Mouse (Mus musculus) urinary bladder, postnatal 14 days (tissue): Measurements from ENCODE around the gene Olfr1047.
"Not testable (repeated sequence)": the region's sequence is repeated elsewhere in the genome, so short reads cannot be mapped to it uniquely, and the experiment has no call there.

Experiments used
- DNase-seq: peaks from one replicate; pipeline ENCODE4 v3.0.0; 2021; ENCODE audit warnings: low spot score

The Olfr1047 gene

DNA sequence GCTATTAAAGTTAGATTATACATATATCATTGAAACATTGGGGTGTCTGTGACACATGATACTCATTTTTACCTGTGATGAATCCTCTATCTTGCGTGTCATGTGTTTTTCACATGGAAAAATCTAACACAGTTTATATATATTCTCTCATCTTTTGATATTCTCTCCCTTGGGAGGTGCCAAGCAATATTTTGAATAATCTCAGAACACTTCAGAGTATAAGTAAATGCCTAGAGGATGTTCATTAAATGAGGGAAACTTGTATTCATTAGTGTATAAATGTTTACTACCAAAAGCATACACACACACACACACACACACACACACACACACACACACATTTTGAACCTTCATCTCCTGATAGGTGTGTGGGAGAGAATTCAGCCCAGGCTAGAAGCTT is at the start of gene Olfr1047:
TSS of gene Olfr1047 (minus strand) at position 101 of the 400 bp plus-strand sequence.
- no peak for DNase-seq

DNA sequence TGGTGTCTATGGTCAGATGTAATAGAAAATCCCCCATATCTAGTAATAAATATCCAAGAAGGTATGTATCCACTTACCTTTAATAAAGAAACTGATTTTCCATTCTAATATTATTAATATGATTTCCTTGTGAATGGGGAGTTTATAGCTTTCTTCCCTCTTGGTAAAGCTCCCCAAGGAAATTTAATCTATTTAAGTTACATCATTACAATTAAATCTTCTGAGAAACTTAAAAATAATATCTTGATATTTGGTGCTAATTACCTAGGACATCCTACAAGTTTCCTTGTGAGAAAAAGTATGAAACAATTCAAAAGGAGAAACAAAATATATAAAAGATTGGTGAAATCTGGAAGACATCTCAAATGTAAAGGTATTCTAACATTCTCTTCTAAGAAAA is 47.8 kb upstream of the Olfr1047 start, which contains the start of gene Olfr1051:
TSS of gene Olfr1051 (minus strand) at position 101 of the 400 bp plus-strand sequence.
- DNase-seq, result not testable (repeated sequence)

DNA sequence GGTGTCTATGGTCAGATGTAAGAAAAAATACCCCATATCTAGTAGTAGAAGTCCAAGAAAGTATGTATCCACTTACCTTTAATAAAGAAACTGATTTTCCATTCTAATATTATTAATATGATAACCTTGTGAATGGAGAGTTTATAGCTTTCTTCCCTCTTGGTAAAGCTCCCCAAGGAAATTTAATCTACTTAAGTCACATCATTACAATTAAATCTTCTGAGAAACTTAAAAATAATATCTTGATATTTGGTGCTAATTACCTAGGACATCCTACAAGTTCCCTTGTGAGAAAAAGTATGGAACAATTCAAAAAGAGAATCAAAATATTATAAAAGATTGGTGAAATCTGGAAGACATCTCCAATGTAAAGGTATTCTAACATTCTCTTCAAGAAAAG is 27.0 kb upstream of the Olfr1047 start, which contains the start of gene Olfr1049:
TSS of gene Olfr1049 (minus strand) at position 101 of the 400 bp plus-strand sequence.
- DNase-seq, result not testable (repeated sequence)

DNA sequence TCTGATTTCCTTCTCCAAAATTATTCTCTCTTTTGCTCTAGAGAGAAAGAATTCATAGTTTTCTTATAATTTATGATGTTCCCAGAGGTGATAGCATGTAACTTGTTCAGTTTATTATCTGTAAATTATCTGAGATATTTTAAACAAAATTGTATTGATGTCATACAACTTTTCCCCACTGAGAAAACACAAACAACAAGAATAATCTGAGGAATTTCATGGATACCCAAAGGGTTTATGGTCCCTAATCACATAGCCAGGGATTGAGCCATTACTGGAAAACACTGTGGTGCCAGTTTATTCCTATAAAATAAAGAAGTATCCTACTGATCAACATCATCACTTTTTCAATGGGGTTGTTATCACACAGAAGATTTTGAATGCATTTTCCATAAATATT is 9.0 kb upstream of the Olfr1047 start, which contains the start of gene Olfr1048:
TSS of gene Olfr1048 (minus strand) at position 101 of the 400 bp plus-strand sequence.
- no peak for DNase-seq

DNA sequence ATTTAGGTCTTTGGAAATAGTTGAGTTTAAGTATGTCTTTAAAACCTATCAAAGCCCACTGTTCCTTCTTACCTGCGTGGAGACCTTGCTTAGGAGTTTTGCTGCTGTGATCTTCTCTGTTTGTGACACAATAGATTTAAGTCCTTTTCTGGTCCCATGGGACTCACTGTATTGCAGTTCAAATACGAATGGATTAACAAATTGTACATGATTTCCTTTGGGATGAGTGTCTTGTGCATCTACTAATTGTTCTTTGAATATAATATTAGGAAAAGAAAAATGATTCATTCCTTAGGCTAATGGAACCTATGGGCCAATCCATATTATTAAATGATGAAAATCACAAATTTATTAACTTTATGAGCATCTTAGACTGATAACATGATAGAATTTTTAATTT is 12.0 kb downstream of the Olfr1047 start, which contains the start of gene Olfr1046:
TSS of gene Olfr1046 (minus strand) at position 101 of the 400 bp plus-strand sequence.
- no peak for DNase-seq

DNA sequence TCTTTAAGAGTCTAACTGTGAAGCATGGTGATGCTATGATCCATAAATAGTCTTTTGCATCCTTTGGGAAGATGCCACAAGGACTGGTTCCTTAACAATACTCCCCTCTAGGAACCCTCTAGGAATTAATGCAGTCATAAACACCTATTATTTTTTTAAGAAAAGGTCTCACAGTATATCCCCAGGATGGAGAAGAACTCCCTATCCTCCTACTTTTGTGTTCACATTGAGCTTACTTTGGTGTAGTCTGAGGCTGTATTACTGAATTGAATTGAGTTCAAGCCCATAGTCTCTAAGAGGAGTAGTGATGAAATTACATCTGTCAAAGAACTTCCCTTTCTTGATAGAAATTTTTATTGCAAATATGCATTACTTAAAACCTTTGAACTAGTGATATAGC is 28.3 kb downstream of the Olfr1047 start, which contains the start of gene Olfr1045:
TSS of gene Olfr1045 (minus strand) at position 101 of the 400 bp plus-strand sequence.
- no peak for DNase-seq

DNA sequence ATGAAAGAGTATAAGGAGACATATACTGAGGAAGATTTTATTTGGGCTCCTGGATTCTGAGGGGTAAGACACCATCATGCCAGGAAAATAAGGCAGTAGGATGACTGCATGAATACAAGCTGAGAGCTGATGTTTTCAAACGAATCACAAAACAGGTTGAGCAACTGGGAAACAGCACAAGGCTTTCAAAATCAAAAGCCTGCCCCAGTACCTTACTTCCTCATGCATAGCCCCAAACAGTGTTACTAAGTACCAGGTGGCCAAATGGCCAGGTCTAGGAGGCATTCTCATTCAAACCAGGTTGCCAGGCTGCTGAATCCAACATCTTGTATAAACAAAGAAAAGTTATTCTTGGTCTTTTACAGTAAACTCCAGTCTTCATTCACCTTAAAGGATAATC is 35.3 kb downstream of the Olfr1047 start:
- no peak for DNase-seq

DNA sequence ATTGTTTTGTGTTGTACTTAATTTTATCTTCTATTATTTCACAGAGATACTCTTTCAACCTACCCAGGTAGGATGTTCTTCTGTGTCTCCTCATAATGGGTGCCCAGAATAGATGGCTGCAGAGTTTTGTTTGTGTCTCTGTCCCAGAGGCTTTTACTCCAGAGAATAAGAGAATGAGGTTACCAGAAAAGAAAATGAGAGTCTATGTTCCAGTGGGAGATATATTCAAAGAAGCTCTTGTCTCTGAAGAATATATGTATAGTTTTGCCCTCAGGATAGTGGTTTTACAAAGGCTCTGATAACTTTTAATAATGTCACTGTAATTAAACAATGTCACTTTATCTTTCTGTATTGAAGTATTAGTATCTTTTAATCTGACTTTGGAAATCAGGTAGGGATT is 45.6 kb downstream of the Olfr1047 start, which contains the start of gene Olfr52:
TSS of gene Olfr52 (minus strand) at position 101 of the 400 bp plus-strand sequence.
- DNase-seq, result no peak

DNA sequence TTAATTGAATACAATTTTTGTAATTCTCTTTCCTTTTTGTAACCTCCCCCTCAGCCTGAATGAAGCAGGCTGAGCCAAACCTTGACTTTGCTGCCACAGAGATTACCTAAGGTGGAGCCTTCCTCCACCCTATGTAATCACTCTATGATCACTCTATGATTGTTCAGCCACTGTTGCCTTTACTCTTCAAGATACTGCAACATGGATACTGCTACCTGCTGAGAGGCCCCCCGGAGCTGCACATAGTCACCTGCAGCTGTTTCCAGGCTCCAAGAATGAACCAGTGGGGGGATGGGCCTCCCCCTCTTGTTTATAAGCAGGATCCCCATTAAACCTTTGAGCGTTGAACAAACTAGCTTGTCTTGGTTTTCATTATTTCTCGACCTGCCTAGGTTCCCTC is 51.3 kb downstream of the Olfr1047 start:
- DNase-seq, result no peak

DNA sequence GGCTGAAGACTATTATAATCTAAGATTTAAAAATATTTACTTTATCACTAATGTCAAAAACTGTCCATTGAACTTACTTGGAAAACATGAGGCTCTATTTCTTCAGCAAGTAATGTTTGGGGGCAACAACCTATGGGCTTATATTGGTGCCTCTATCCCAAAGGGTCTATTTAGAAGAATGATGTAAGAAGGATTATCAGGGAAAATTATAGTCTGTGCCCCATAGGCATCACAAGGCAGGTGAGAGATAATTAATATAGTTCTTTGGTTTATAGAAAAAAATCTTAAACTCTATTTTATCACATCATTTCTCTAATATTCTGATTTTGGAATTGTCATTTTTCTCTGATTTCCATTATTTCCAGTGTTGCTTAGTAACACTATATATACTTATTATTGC is 53.5 kb downstream of the Olfr1047 start, which contains the start of gene Olfr1044:
TSS of gene Olfr1044 (minus strand) at position 101 of the 400 bp plus-strand sequence.
- DNase-seq, result no peak
